Mouse (Mus musculus): ENCODE results near the gene Tagap. TPM values are rescaled to one million over a fixed set of nuclear protein-coding genes. Genes with fewer than 3 reads are reported as not detected.

The Tagap gene
- polyA plus RNA-seq (2014; fragmentation: Illumina TruSeq; extraction: RNeasy Lipid Tissue Mini Kit (QIAGEN cat#74804); ENCODE audit: low read depth, low replicate concordance): 0.58 TPM

GRCm38 (mm10) chr17:7925413-7926160 lies at the start of gene Tagap:
Gene Tagap, plus strand, starts transcription at chr17:7926000.

DNA sequence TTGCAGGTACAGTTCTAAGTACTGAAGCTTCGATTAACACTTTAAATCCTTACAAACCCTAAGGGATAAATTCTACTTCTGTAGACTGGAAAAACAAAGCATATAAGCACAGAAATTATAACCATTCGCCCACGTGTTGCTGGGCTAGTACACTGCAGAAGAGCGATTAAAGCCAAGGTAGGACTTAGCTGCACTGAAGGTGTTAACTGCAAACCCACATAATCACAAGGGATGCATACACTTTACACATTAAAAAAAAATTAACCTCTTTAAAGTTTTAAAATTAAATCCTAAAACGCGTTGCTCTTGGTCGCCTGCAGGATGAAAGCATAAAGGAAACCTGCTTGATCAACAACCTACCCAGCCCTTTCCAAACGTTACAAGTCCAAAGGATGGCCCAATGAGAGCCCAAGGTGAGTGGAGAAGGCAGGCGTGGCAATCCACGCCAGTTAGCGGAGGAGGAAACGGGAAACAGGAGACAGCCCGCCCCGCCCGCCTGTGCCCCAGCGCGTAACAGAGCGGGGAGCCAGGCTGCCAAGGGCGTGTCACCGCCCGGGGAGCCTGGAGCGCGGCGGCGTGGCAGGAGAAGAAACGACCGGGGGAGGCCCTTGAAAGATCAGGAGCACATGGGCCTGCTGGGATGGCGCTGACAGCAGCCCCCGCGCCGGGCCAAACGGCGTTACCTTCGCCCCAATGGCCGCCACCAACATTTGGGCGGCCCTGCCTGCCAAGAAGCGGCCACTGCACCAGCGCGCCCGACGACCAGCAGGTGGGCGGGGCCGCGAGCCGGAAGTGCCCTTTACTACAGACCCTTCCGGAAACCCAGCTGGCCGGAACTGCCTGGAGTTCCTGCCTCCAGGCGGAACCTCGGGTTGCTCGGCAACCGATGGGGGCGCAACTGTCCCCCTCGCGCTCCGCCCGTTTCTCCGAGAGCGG lies 19.6 kb downstream of the Tagap start, which contains the start of gene Rsph3a:
TSS of gene Rsph3a (plus strand) at position 498 of the 936 bp plus-strand sequence.

Other genes with a start within 250 kb of the Tagap start
- 8.2 TPM for gene Fndc1, start 98.7 kb upstream of the Tagap start, polyA plus RNA-seq (2014; fragmentation: Illumina TruSeq; extraction: RNeasy Lipid Tissue Mini Kit (QIAGEN cat#74804); ENCODE audit: low read depth, low replicate concordance)
- 48.3 TPM for gene Rsph3a, start 19.6 kb downstream of the Tagap start, polyA plus RNA-seq (2014; fragmentation: Illumina TruSeq; extraction: RNeasy Lipid Tissue Mini Kit (QIAGEN cat#74804); ENCODE audit: low read depth, low replicate concordance)
- not detected for gene Gm49673, start 221.8 kb downstream of the Tagap start, polyA plus RNA-seq (2014; fragmentation: Illumina TruSeq; extraction: RNeasy Lipid Tissue Mini Kit (QIAGEN cat#74804); ENCODE audit: low read depth, low replicate concordance)
- 23.3 TPM for gene Rnaset2a, start 222.1 kb downstream of the Tagap start, polyA plus RNA-seq (2014; fragmentation: Illumina TruSeq; extraction: RNeasy Lipid Tissue Mini Kit (QIAGEN cat#74804); ENCODE audit: low read depth, low replicate concordance)
- gene Fgfr1op, start 239.5 kb downstream of the Tagap start, polyA plus RNA-seq (2014; fragmentation: Illumina TruSeq; extraction: RNeasy Lipid Tissue Mini Kit (QIAGEN cat#74804); ENCODE audit: low read depth, low replicate concordance): 15.0 TPM